Mouse (Mus musculus): ENCODE results near the gene Gm11733. TPM values are rescaled to one million over a fixed set of nuclear protein-coding genes. Genes with fewer than 3 reads are reported as not detected.
"Not testable (repeated sequence)": the region's sequence is repeated elsewhere in the genome, so short reads cannot be mapped to it uniquely, and the experiment has no call there.

Gm11733 gene
- polyA plus RNA-seq, 2 experiments, result not detected

- Histone ChIP-seq H3K27me3 (ENCODE audit: control insufficient read depth, insufficient read depth, low read length) (0 out of 2 replicates have a peak, but pooled peaks cover 5% of the 10 kb centered on the region), H3K9me3 (ENCODE audit: control insufficient read depth, low read length) (no peaks in the 10 kb centered on the region), H3K36me3 (ENCODE audit: control insufficient read depth, insufficient read depth, low read length) (no peaks in the 10 kb centered on the region), H3K9ac (ENCODE audit: low read depth, low read length, severe bottlenecking) (no peak overlapping the region), H3K4me1 (ENCODE audit: control insufficient read depth, insufficient read depth, low read length) (peaks cover 10% of the 10 kb centered on the region; the same call in 1 of the 2 replicates), H3K27ac (replicated peaks; ENCODE audit: low read depth, low read length) (no peak overlapping the region), H3K4me3 (replicated peaks; ENCODE audit: low read length) (no peak overlapping the region), H3K4me2 (replicated peaks; ENCODE audit: low read depth, low read length, severe bottlenecking) (no peak overlapping the region)
- WGBS, result 77% methylated on average over 2 of the region's 2 CpGs
- TF ChIP-seq POLR2A (IDR thresholded peaks at IDR 0.05; ENCODE audit: borderline replicate concordance, extremely low read depth, insufficient read depth, insufficient read length), result no peak
- DNase-seq (ENCODE audit: low spot score), result no peak
- ATAC-seq (ENCODE audit: low FRiP score, low read depth), result no peak
These were observed 40.1 kb upstream of the Gm11733 start for GRCm38 (mm10) chr11:117444090-117444489.

- H3K27me3 ChIP-seq (ENCODE audit: control insufficient read depth, insufficient read depth, low read length), result 0 out of 2 replicates have a peak, but pooled peaks cover 2% of the 10 kb centered on the region
- H3K4me2 ChIP-seq (replicated peaks; ENCODE audit: low read depth, low read length, severe bottlenecking), result no peak overlapping the region
- no peaks in the 10 kb centered on the region for H3K9me3 ChIP-seq (ENCODE audit: control insufficient read depth, low read length)
- no peaks in the 10 kb centered on the region for H3K36me3 ChIP-seq (ENCODE audit: control insufficient read depth, insufficient read depth, low read length)
- H3K4me1 ChIP-seq (ENCODE audit: control insufficient read depth, insufficient read depth, low read length), result peaks cover 10% of the 10 kb centered on the region; the same call in 1 of the 2 replicates
- DNase-seq (ENCODE audit: low spot score) (peak; percentile 57), ATAC-seq (ENCODE audit: low FRiP score, low read depth) (peak; percentile 68)
- no peak overlapping the region for H3K4me3 ChIP-seq (replicated peaks; ENCODE audit: low read length)
- no peak overlapping the region for H3K27ac ChIP-seq (replicated peaks; ENCODE audit: low read depth, low read length)
- TF ChIP-seq POLR2A (IDR thresholded peaks at IDR 0.05; ENCODE audit: borderline replicate concordance, extremely low read depth, insufficient read depth, insufficient read length), result no peak
- no peak overlapping the region for H3K9ac ChIP-seq (ENCODE audit: low read depth, low read length, severe bottlenecking)
- WGBS, result 25% methylated on average over 6 of the region's 6 CpGs
These were observed 38.5 kb upstream of the Gm11733 start for GRCm38 (mm10) chr11:117445707-117446106.

- WGBS, result 13% methylated on average over 10 of the region's 10 CpGs
- Histone ChIP-seq H3K9ac (ENCODE audit: low read depth, low read length, severe bottlenecking) (no peak overlapping the region), H3K36me3 (ENCODE audit: control insufficient read depth, insufficient read depth, low read length) (no peaks in the 10 kb centered on the region), H3K4me3 (replicated peaks; ENCODE audit: low read length) (no peak overlapping the region), H3K4me2 (replicated peaks; ENCODE audit: low read depth, low read length, severe bottlenecking) (no peak overlapping the region), H3K27ac (replicated peaks; ENCODE audit: low read depth, low read length) (0 out of 2 replicates have a peak overlapping the region, but pooled peaks have one; percentile 14), H3K27me3 (ENCODE audit: control insufficient read depth, insufficient read depth, low read length) (peaks cover 6% of the 10 kb centered on the region; the same call in 1 of the 2 replicates), H3K9me3 (ENCODE audit: control insufficient read depth, low read length) (no peaks in the 10 kb centered on the region), H3K4me1 (ENCODE audit: control insufficient read depth, insufficient read depth, low read length) (peaks cover 17% of the 10 kb centered on the region)
- ATAC-seq (ENCODE audit: low FRiP score, low read depth), result no peak
- no peak for DNase-seq (ENCODE audit: low spot score)
- TF ChIP-seq POLR2A (IDR thresholded peaks at IDR 0.05; ENCODE audit: borderline replicate concordance, extremely low read depth, insufficient read depth, insufficient read length), result no peak
These were observed 30.1 kb upstream of the Gm11733 start for GRCm38 (mm10) chr11:117454086-117454485.

- Histone ChIP-seq H3K27ac (replicated peaks; ENCODE audit: low read depth, low read length) (no peak overlapping the region), H3K4me2 (replicated peaks; ENCODE audit: low read depth, low read length, severe bottlenecking) (no peak overlapping the region), H3K9me3 (ENCODE audit: control insufficient read depth, low read length) (no peaks in the 10 kb centered on the region), H3K27me3 (ENCODE audit: control insufficient read depth, insufficient read depth, low read length) (peaks cover 15% of the 10 kb centered on the region), H3K4me3 (replicated peaks; ENCODE audit: low read length) (no peak overlapping the region), H3K9ac (ENCODE audit: low read depth, low read length, severe bottlenecking) (no peak overlapping the region), H3K36me3 (ENCODE audit: control insufficient read depth, insufficient read depth, low read length) (no peaks in the 10 kb centered on the region), H3K4me1 (ENCODE audit: control insufficient read depth, insufficient read depth, low read length) (peaks cover 14% of the 10 kb centered on the region)
- 6% methylated on average over 8 of the region's 8 CpGs for WGBS
- ATAC-seq (ENCODE audit: low FRiP score, low read depth), result no peak
- no peak for TF ChIP-seq POLR2A (IDR thresholded peaks at IDR 0.05; ENCODE audit: borderline replicate concordance, extremely low read depth, insufficient read depth, insufficient read length)
- no peak for DNase-seq (ENCODE audit: low spot score)
These were observed 25.0 kb upstream of the Gm11733 start for GRCm38 (mm10) chr11:117459148-117459547.

GRCm38 (mm10) chr11:117462202-117462864 lies 21.8 kb upstream of the Gm11733 start:
- Histone ChIP-seq H3K9me3 (ENCODE audit: control insufficient read depth, low read length) (no peaks in the 10 kb centered on the region), H3K36me3 (ENCODE audit: control insufficient read depth, insufficient read depth, low read length) (no peaks in the 10 kb centered on the region), H3K9ac (ENCODE audit: low read depth, low read length, severe bottlenecking) (no peak overlapping the region), H3K4me1 (ENCODE audit: control insufficient read depth, insufficient read depth, low read length) (0 out of 2 replicates have a peak, but pooled peaks cover 2% of the 10 kb centered on the region), H3K4me3 (replicated peaks; ENCODE audit: low read length) (no peak overlapping the region), H3K27ac (replicated peaks; ENCODE audit: low read depth, low read length) (no peak overlapping the region), H3K4me2 (replicated peaks; ENCODE audit: low read depth, low read length, severe bottlenecking) (no peak overlapping the region; the same call in 1 of the 2 replicates), H3K27me3 (ENCODE audit: control insufficient read depth, insufficient read depth, low read length) (peaks cover 15% of the 10 kb centered on the region)
- ATAC-seq (ENCODE audit: low FRiP score, low read depth), result no peak
- WGBS, result 12% methylated on average over 16 of the region's 16 CpGs
- TF ChIP-seq POLR2A (IDR thresholded peaks at IDR 0.05; ENCODE audit: borderline replicate concordance, extremely low read depth, insufficient read depth, insufficient read length), result no peak
- DNase-seq (ENCODE audit: low spot score), result no peak

- ATAC-seq (ENCODE audit: low FRiP score, low read depth); H3K27ac ChIP-seq (replicated peaks; ENCODE audit: low read depth, low read length); H3K9ac ChIP-seq (ENCODE audit: low read depth, low read length, severe bottlenecking); H3K36me3 ChIP-seq (ENCODE audit: control insufficient read depth, insufficient read depth, low read length); H3K4me2 ChIP-seq (replicated peaks; ENCODE audit: low read depth, low read length, severe bottlenecking); H3K9me3 ChIP-seq (ENCODE audit: control insufficient read depth, low read length); H3K4me1 ChIP-seq (ENCODE audit: control insufficient read depth, insufficient read depth, low read length); H3K4me3 ChIP-seq (replicated peaks; ENCODE audit: low read length); DNase-seq (ENCODE audit: low spot score): not testable (repeated sequence)
- peaks cover 15% of the 10 kb centered on the region for H3K27me3 ChIP-seq (ENCODE audit: control insufficient read depth, insufficient read depth, low read length)
- WGBS, result 61% methylated on average over 4 of the region's 4 CpGs
These were observed 20.8 kb upstream of the Gm11733 start for GRCm38 (mm10) chr11:117463416-117463815.
